Mouse (Mus musculus): ENCODE measurements at regions not wholly inside any gene's neighbourhood (a gene's known extent, or its start where the extent isn't known, plus 50 kb on each side); places are given as distances from the start of the nearest gene placed in this dataset.
"Not testable (repeated sequence)": the region's sequence is repeated elsewhere in the genome, so short reads cannot be mapped to it uniquely, and the experiment has no call there.

- Histone ChIP-seq H3K27me3 (replicated peaks; ENCODE audit: insufficient read depth, low read length) (no peaks in the 10 kb centered on the region), H3K4me3 (ENCODE audit: low read depth, low read length) (no peak overlapping the region), H3K36me3 (ENCODE audit: insufficient read depth, low read length) (no peaks in the 10 kb centered on the region), H3K9me3 (ENCODE audit: low read length) (no peaks in the 10 kb centered on the region), H3K9ac (replicated peaks; ENCODE audit: low read depth) (no peak overlapping the region), H3K4me1 (ENCODE audit: insufficient read depth, low read depth, low read length) (no peaks in the 10 kb centered on the region), H3K27ac (ENCODE audit: low read length) (no peak overlapping the region), H3K4me2 (replicated peaks; ENCODE audit: low read depth, low read length) (no peak overlapping the region)
- no peak for TF ChIP-seq EP300 (IDR thresholded peaks at IDR 0.05)
- no peak for TF ChIP-seq CTCF (IDR thresholded peaks at IDR 0.05)
- DNase-seq (ENCODE audit: low spot score), result no peak
- WGBS, result 16% methylated on average over 7 of the region's 7 CpGs
- no peak for ATAC-seq
Measured at GRCm38 (mm10) chr5:63534197-63534596, 114.7 kb upstream of the Nwd2 start.

- H3K9me3 ChIP-seq (ENCODE audit: low read length), result no peaks in the 10 kb centered on the region
- DNase-seq (ENCODE audit: low spot score), result no peak
- H3K36me3 ChIP-seq (ENCODE audit: insufficient read depth, low read length), result no peaks in the 10 kb centered on the region
- TF ChIP-seq EP300 (IDR thresholded peaks at IDR 0.05) (no peak), CTCF (IDR thresholded peaks at IDR 0.05) (peak; percentile 14; the same call in 1 of the 2 replicates)
- H3K4me3 ChIP-seq (ENCODE audit: low read depth, low read length), result no peak overlapping the region
- H3K4me2 ChIP-seq (replicated peaks; ENCODE audit: low read depth, low read length), result no peak overlapping the region
- WGBS, result 86% methylated on average over 6 of the region's 6 CpGs
- no peaks in the 10 kb centered on the region for H3K4me1 ChIP-seq (ENCODE audit: insufficient read depth, low read depth, low read length)
- H3K27me3 ChIP-seq (replicated peaks; ENCODE audit: insufficient read depth, low read length), result no peaks in the 10 kb centered on the region
- ATAC-seq, result no peak
- no peak overlapping the region for H3K27ac ChIP-seq (ENCODE audit: low read length)
- no peak overlapping the region for H3K9ac ChIP-seq (replicated peaks; ENCODE audit: low read depth)
Measured at GRCm38 (mm10) chr5:63540530-63540929, 108.4 kb upstream of the Nwd2 start.

GRCm38 (mm10) chr5:63545482-63545881 is 103.4 kb upstream of the Nwd2 start:
- Histone ChIP-seq H3K9me3 (ENCODE audit: low read length) (no peaks in the 10 kb centered on the region), H3K27me3 (replicated peaks; ENCODE audit: insufficient read depth, low read length) (no peaks in the 10 kb centered on the region), H3K4me3 (ENCODE audit: low read depth, low read length) (no peak overlapping the region), H3K4me2 (replicated peaks; ENCODE audit: low read depth, low read length) (no peak overlapping the region), H3K9ac (replicated peaks; ENCODE audit: low read depth) (no peak overlapping the region), H3K4me1 (ENCODE audit: insufficient read depth, low read depth, low read length) (no peaks in the 10 kb centered on the region), H3K27ac (ENCODE audit: low read length) (no peak overlapping the region), H3K36me3 (ENCODE audit: insufficient read depth, low read length) (no peaks in the 10 kb centered on the region)
- no peak for ATAC-seq
- TF ChIP-seq EP300 (IDR thresholded peaks at IDR 0.05) (no peak), CTCF (IDR thresholded peaks at IDR 0.05) (no peak)
- WGBS, result 91% methylated on average over 2 of the region's 2 CpGs
- DNase-seq (ENCODE audit: low spot score), result no peak

DNA sequence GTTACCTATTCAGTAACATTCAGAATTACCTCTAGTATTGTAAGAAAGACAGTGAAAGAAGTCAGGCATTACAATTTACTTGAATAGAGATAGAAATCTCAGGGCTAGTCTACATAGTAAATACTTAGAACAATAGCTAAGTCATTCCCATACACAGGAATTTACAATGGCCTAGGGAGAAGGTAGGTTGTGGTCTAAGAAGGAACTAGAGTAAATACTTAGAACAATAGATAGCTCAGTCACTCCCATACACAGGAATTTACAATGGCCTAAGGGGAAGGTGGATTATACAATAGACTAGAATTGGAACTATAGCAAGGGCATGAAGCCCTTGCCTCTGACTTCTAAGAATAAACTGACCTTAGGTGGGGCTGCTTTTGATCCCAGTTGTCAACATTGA is 83.0 kb upstream of the Nwd2 start:
- not testable (repeated sequence) for H3K27me3 ChIP-seq (replicated peaks; ENCODE audit: insufficient read depth, low read length); H3K9ac ChIP-seq (replicated peaks; ENCODE audit: low read depth); ATAC-seq; H3K36me3 ChIP-seq (ENCODE audit: insufficient read depth, low read length); DNase-seq (ENCODE audit: low spot score); H3K9me3 ChIP-seq (ENCODE audit: low read length); H3K27ac ChIP-seq (ENCODE audit: low read length); H3K4me2 ChIP-seq (replicated peaks; ENCODE audit: low read depth, low read length); H3K4me3 ChIP-seq (ENCODE audit: low read depth, low read length); H3K4me1 ChIP-seq (ENCODE audit: insufficient read depth, low read depth, low read length)

- ATAC-seq (no peak), DNase-seq (ENCODE audit: low spot score) (no peak)
- Histone ChIP-seq H3K27ac (ENCODE audit: low read length) (no peak overlapping the region), H3K4me3 (ENCODE audit: low read depth, low read length) (no peak overlapping the region), H3K4me2 (replicated peaks; ENCODE audit: low read depth, low read length) (no peak overlapping the region), H3K9ac (replicated peaks; ENCODE audit: low read depth) (no peak overlapping the region), H3K36me3 (ENCODE audit: insufficient read depth, low read length) (no peaks in the 10 kb centered on the region), H3K27me3 (replicated peaks; ENCODE audit: insufficient read depth, low read length) (no peaks in the 10 kb centered on the region), H3K9me3 (ENCODE audit: low read length) (no peaks in the 10 kb centered on the region), H3K4me1 (ENCODE audit: insufficient read depth, low read depth, low read length) (no peaks in the 10 kb centered on the region)
- WGBS, result 91% methylated on average over 1 of the region's 1 CpGs
- TF ChIP-seq EP300 (IDR thresholded peaks at IDR 0.05), result no peak
- TF ChIP-seq CTCF (IDR thresholded peaks at IDR 0.05), result no peak
Measured at GRCm38 (mm10) chr5:63575401-63575800, 73.5 kb upstream of the Nwd2 start.

DNA sequence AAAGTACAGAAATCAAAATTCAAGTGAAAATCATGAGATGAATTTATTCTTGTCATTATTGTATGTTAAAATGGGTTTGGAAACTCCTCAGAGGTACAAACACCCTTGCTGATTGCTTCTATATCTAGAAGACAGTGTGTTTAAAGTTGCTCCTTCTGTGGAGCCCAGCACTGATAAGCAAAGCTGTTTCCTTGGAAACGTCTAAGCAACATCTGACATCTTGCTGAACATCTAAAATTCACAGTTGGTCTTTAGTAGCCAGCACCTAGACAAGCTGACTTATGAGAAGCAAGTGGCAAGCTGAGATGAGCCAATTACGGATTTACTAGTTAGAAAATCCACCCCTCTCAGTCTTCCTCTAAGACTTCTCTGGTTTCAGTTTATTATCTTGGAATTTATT is 69.5 kb upstream of the Nwd2 start:
- Histone ChIP-seq H3K4me3 (ENCODE audit: low read depth, low read length) (no peak overlapping the region), H3K9ac (replicated peaks; ENCODE audit: low read depth) (no peak overlapping the region), H3K27me3 (replicated peaks; ENCODE audit: insufficient read depth, low read length) (no peaks in the 10 kb centered on the region), H3K4me2 (replicated peaks; ENCODE audit: low read depth, low read length) (no peak overlapping the region), H3K27ac (ENCODE audit: low read length) (no peak overlapping the region), H3K4me1 (ENCODE audit: insufficient read depth, low read depth, low read length) (no peaks in the 10 kb centered on the region), H3K9me3 (ENCODE audit: low read length) (no peaks in the 10 kb centered on the region), H3K36me3 (ENCODE audit: insufficient read depth, low read length) (no peaks in the 10 kb centered on the region)
- WGBS, result 32% methylated on average over 2 of the region's 2 CpGs
- ATAC-seq (no peak), DNase-seq (ENCODE audit: low spot score) (peak; percentile 5)
- no peak for TF ChIP-seq CTCF (IDR thresholded peaks at IDR 0.05)
- TF ChIP-seq EP300 (IDR thresholded peaks at IDR 0.05), result no peak

DNA sequence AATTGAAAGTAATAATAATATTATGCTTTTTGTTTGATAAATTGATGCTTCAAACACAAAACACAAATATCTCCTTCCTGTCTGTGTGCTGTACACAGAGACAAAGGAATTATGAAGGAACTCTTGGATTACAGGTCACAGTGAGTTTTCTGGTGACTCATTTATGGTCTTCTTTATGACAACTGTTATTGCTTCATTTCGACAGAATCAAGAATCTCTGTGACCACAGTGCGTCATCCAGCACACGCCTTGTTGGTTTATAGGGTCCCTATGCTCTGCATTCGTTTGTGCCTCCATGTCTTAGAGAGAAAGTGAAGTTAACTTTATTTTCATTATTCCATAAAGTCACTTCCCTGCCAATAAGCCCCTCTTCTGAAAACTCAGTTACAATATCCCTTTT is 61.9 kb upstream of the Nwd2 start:
- no peak for DNase-seq (ENCODE audit: low spot score)
- H3K4me1 ChIP-seq (ENCODE audit: insufficient read depth, low read depth, low read length), result no peaks in the 10 kb centered on the region
- WGBS, result 67% methylated on average over 4 of the region's 4 CpGs
- H3K4me3 ChIP-seq (ENCODE audit: low read depth, low read length), result no peak overlapping the region
- H3K4me2 ChIP-seq (replicated peaks; ENCODE audit: low read depth, low read length), result no peak overlapping the region
- ATAC-seq, result no peak
- H3K9me3 ChIP-seq (ENCODE audit: low read length), result no peaks in the 10 kb centered on the region
- H3K9ac ChIP-seq (replicated peaks; ENCODE audit: low read depth), result no peak overlapping the region
- no peak for TF ChIP-seq CTCF (IDR thresholded peaks at IDR 0.05)
- no peak for TF ChIP-seq EP300 (IDR thresholded peaks at IDR 0.05)
- H3K36me3 ChIP-seq (ENCODE audit: insufficient read depth, low read length), result no peaks in the 10 kb centered on the region
- H3K27me3 ChIP-seq (replicated peaks; ENCODE audit: insufficient read depth, low read length), result no peaks in the 10 kb centered on the region
- H3K27ac ChIP-seq (ENCODE audit: low read length), result no peak overlapping the region

Measured in lung, postnatal 0 days (tissue).